Mouse (Mus musculus): Measurements from ENCODE around the gene Atg16l1. TPM values are rescaled to one million over a fixed set of nuclear protein-coding genes. Genes with fewer than 3 reads are reported as not detected.

Atg16l1 gene
- polyA plus RNA-seq, 1 experiment from 2014 or later, result 31.0 TPM

DNA sequence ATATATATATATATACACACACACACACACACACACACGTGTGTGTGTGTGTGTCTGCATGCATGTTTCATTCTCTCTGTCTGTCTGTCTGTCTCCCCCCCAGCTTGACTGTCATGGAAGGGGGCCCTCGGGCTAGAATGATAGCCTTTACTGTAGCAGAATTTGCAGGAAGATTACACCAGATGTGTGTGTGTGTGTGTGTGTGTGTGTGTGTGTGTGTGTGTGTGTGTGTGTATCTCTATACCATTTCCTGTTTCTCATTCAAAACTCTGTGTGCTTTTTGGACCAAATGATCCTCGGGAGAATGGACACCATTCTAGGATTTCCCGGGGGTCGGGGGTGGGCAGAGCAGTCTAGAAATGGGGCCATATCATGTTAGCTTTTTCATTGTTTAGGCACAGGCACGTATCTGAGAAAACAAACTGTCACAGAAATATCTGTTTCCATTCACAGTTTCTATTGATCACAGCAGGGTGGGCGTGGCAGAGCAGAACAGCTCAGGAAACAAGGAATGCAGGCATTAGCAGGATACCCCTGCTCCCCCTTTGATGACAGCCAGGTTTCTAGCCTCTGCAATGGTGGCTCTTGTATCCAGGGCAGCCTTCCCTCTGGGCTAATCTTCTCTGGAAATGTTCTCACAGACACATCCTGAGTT lies 73.4 kb downstream of the Atg16l1 start:
- Histone ChIP-seq H3K4me3 (ENCODE audit: low read depth, low read length) (no peak overlapping the region), H3K4me1 (ENCODE audit: control insufficient read depth, insufficient read depth, low read length) (no peaks in the 10 kb centered on the region), H3K27me3 (ENCODE audit: control insufficient read depth, insufficient read depth, low read length) (no peaks in the 10 kb centered on the region), H3K9me3 (ENCODE audit: control insufficient read depth, low read length) (no peaks in the 10 kb centered on the region), H3K4me2 (ENCODE audit: low read depth, severe bottlenecking) (no peak overlapping the region), H3K36me3 (ENCODE audit: control insufficient read depth, insufficient read depth, low read length) (no peaks in the 10 kb centered on the region), H3K27ac (replicated peaks; ENCODE audit: low read depth, low read length) (no peak overlapping the region), H3K9ac (ENCODE audit: low read length) (no peak overlapping the region)
- WGBS, result 57% methylated on average over 7 of the region's 7 CpGs
- ATAC-seq (ENCODE audit: insufficient number of reproducible peaks, low FRiP score, low TSS enrichment, low read depth) (no peak), DNase-seq (ENCODE audit: low spot score) (no peak)

DNA sequence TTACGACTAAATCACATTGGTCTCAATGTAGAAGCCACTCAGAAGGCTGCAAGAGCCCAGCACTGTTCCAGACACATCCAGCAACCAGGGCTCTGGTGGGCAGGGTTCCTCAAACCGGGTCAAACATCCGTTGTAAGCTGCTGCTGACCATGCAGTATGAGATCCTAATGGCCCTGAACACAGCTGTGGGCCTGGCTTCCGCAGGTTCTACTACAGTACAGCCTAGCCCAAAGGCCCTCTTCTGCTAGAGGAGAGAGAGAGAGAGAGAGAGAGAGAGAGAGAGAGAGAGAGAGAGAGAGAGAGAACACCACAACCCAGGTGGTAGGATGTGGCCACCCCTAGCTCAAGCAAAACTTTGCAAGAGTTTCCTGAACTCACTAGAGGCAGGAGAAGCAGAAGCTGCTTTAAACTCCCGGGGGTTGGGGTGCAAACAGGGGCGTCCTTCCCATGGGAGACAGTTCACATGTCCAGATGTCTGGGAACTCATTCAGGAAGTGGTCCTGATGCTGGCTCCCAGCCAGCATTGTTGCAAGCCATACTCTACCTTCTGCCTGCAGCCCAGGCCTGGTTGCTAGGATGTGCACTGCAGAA lies 74.0 kb downstream of the Atg16l1 start:
- no peaks in the 10 kb centered on the region for H3K27me3 ChIP-seq (ENCODE audit: control insufficient read depth, insufficient read depth, low read length)
- no peaks in the 10 kb centered on the region for H3K4me1 ChIP-seq (ENCODE audit: control insufficient read depth, insufficient read depth, low read length)
- ATAC-seq (ENCODE audit: insufficient number of reproducible peaks, low FRiP score, low TSS enrichment, low read depth) (no peak), DNase-seq (ENCODE audit: low spot score) (no peak)
- H3K4me2 ChIP-seq (ENCODE audit: low read depth, severe bottlenecking), result no peak overlapping the region
- H3K9me3 ChIP-seq (ENCODE audit: control insufficient read depth, low read length), result no peaks in the 10 kb centered on the region
- no peaks in the 10 kb centered on the region for H3K36me3 ChIP-seq (ENCODE audit: control insufficient read depth, insufficient read depth, low read length)
- H3K27ac ChIP-seq (replicated peaks; ENCODE audit: low read depth, low read length), result no peak overlapping the region
- WGBS, result 59% methylated on average over 6 of the region's 6 CpGs
- H3K9ac ChIP-seq (ENCODE audit: low read length), result no peak overlapping the region
- H3K4me3 ChIP-seq (ENCODE audit: low read depth, low read length), result no peak overlapping the region

DNA sequence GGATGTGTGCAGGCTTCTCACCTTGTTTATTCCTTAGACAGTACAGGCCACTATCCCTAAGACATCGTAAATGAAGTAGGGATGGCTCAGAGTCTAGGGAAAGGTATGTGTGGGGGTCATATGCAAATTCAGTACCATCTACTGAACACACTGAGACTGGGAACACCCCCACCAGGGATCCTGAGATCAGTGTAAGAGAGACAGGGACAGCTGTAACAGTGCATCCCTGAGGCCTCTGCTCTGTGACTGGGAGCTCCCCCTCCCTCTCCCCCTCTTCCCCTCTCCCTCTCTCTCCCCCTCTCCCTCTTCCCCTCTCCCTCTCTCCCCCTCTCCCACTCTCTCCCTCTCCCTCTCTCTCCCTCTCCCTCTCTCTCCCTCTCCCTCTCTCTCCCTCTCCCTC lies 80.8 kb downstream of the Atg16l1 start:
- Histone ChIP-seq H3K4me3 (ENCODE audit: low read depth, low read length) (no peak overlapping the region), H3K9ac (ENCODE audit: low read length) (no peak overlapping the region), H3K9me3 (ENCODE audit: control insufficient read depth, low read length) (no peaks in the 10 kb centered on the region), H3K36me3 (ENCODE audit: control insufficient read depth, insufficient read depth, low read length) (no peaks in the 10 kb centered on the region), H3K27ac (replicated peaks; ENCODE audit: low read depth, low read length) (no peak overlapping the region), H3K27me3 (ENCODE audit: control insufficient read depth, insufficient read depth, low read length) (no peaks in the 10 kb centered on the region), H3K4me2 (ENCODE audit: low read depth, severe bottlenecking) (no peak overlapping the region), H3K4me1 (ENCODE audit: control insufficient read depth, insufficient read depth, low read length) (no peaks in the 10 kb centered on the region)
- ATAC-seq (ENCODE audit: insufficient number of reproducible peaks, low FRiP score, low TSS enrichment, low read depth) (no peak), DNase-seq (ENCODE audit: low spot score) (no peak)
- WGBS, result 59% methylated on average over 1 of the region's 1 CpGs

DNA sequence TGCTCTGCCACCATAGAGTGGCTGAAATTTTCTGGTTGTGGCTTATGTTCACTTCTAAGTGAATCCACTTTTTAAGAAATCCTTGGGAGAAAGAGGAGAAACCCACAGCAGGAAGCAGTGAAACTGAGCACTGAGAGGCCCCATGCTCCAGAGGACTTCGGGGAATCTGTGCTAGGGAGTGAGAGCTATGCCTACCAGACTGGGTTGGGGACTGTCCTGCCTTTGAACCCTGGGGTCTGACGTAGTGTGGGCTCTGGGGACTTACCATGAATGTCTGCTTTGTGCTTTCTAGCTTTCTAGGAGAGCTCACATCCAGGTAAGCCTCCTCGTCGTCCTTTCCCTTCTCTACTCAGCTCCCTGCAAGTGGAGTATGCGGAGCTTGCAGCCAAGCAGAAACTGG lies 81.3 kb downstream of the Atg16l1 start:
- Histone ChIP-seq H3K36me3 (ENCODE audit: control insufficient read depth, insufficient read depth, low read length) (no peaks in the 10 kb centered on the region), H3K4me1 (ENCODE audit: control insufficient read depth, insufficient read depth, low read length) (no peaks in the 10 kb centered on the region), H3K27ac (replicated peaks; ENCODE audit: low read depth, low read length) (no peak overlapping the region), H3K4me3 (ENCODE audit: low read depth, low read length) (no peak overlapping the region), H3K4me2 (ENCODE audit: low read depth, severe bottlenecking) (no peak overlapping the region), H3K27me3 (ENCODE audit: control insufficient read depth, insufficient read depth, low read length) (no peaks in the 10 kb centered on the region), H3K9me3 (ENCODE audit: control insufficient read depth, low read length) (no peaks in the 10 kb centered on the region), H3K9ac (ENCODE audit: low read length) (no peak overlapping the region)
- 44% methylated on average over 5 of the region's 5 CpGs for WGBS
- ATAC-seq (ENCODE audit: insufficient number of reproducible peaks, low FRiP score, low TSS enrichment, low read depth) (peak; percentile 54; the same call in 1 of the 2 replicates), DNase-seq (ENCODE audit: low spot score) (no peak)

DNA sequence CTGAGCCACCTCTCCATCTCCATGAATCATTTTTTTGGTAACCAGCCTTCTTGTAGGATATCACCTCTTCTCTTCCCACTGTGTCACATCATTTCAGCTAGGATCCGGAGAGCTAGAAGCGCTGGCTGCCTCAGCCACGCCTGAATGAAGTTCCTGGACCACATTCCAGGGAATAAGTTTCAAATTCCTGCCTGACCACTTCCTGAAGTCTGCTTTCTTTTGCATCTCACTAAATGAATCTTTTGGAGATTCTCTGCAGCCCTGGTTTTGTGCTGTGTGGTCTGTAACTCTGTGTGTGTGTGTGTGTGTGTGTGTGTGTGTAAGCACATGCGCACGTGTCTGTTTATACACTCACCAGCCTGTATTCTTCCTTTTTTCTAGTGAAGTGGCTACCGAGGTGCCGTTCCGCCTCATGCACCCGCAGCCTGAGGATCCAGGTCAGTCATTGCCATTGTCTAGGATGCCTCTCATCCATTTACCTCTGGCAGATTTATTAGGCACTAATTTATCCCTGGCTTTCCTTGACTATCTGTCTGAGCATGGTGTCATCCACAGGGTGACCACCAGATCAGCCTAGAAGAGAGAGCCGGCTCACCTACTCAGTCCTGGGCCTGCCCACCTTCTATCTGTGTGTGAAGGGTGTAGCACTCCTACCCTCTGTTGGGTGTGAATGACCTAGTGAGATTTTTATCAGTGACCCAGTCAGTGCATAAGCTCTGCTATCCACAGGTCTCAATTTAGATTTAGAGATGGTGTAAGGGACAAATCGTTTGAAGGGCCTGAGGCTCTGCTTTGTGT lies 84.9 kb downstream of the Atg16l1 start:
- no peaks in the 10 kb centered on the region for H3K27me3 ChIP-seq (ENCODE audit: control insufficient read depth, insufficient read depth, low read length)
- H3K36me3 ChIP-seq (ENCODE audit: control insufficient read depth, insufficient read depth, low read length), result no peaks in the 10 kb centered on the region
- H3K4me3 ChIP-seq (ENCODE audit: low read depth, low read length), result no peak overlapping the region
- no peak overlapping the region for H3K4me2 ChIP-seq (ENCODE audit: low read depth, severe bottlenecking)
- no peak overlapping the region for H3K27ac ChIP-seq (replicated peaks; ENCODE audit: low read depth, low read length)
- DNase-seq (ENCODE audit: low spot score), result no peak
- no peak overlapping the region for H3K9ac ChIP-seq (ENCODE audit: low read length)
- H3K9me3 ChIP-seq (ENCODE audit: control insufficient read depth, low read length), result no peaks in the 10 kb centered on the region
- H3K4me1 ChIP-seq (ENCODE audit: control insufficient read depth, insufficient read depth, low read length), result no peaks in the 10 kb centered on the region
- no peak for ATAC-seq (ENCODE audit: insufficient number of reproducible peaks, low FRiP score, low TSS enrichment, low read depth)
- WGBS, result 67% methylated on average over 11 of the region's 11 CpGs

Other genes starting within 250 kb of the Atg16l1 start
- not detected in 2 replicates for gene Neu2, start 246.0 kb upstream of the Atg16l1 start, polyA plus RNA-seq (2014; fragmentation: Nextera tagmentation; extraction: Ambion mirVana)
- gene Ngef, start 182.0 kb upstream of the Atg16l1 start, polyA plus RNA-seq (2014; fragmentation: Nextera tagmentation; extraction: Ambion mirVana), result 0.16 and 0.17 TPM in 2 replicates
- 2.6 and 5.4 TPM in 2 replicates for gene Inpp5d, start 135.6 kb upstream of the Atg16l1 start, polyA plus RNA-seq (2014; fragmentation: Nextera tagmentation; extraction: Ambion mirVana)
- 2.3 and 3.4 TPM in 2 replicates for gene Sag, start 47.8 kb downstream of the Atg16l1 start, polyA plus RNA-seq (2014; fragmentation: Nextera tagmentation; extraction: Ambion mirVana)
- 37.5 and 39.1 TPM in 2 replicates for gene Dgkd, start 97.4 kb downstream of the Atg16l1 start, polyA plus RNA-seq (2014; fragmentation: Nextera tagmentation; extraction: Ambion mirVana)

Measured in limb, embryonic 11.5 days (tissue).